Mouse (Mus musculus): ENCODE measurements around the gene Aldh3b3.
"Not testable (repeated sequence)": the region's sequence is repeated elsewhere in the genome, so short reads cannot be mapped to it uniquely, and the experiment has no call there.

The Aldh3b3 gene

GRCm38 (mm10) chr19:3935896-3936850 is 22.3 kb upstream of the Aldh3b3 start:
- peak; percentile 38 to 56 for DNase-seq

DNA sequence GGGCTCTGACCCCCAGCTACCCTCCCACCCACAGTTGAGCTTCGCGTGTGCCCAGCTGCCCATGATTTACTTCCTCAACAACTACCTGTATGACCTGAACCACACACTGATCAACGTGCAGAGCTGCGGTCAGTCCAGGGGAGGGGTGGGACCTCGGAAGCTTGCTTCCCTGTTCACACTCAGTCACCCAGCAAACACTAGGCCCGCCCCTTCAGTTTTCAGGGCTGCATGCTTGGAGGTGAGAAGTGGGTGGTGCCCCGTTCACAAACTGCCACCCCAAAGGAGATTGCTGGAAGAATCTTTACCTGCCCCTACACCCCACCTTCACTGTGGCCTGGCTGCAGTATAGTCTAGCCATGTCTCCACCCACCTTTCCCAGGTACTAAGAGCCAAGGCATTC is 16.1 kb upstream of the Aldh3b3 start:
- DNase-seq = no peak

- DNase-seq = no peak
These were observed 15.3 kb upstream of the Aldh3b3 start for GRCm38 (mm10) chr19:3942986-3943735.

- DNase-seq = no peak
These were observed 12.4 kb upstream of the Aldh3b3 start for GRCm38 (mm10) chr19:3945872-3946564.

GRCm38 (mm10) chr19:3946715-3947114 is 11.7 kb upstream of the Aldh3b3 start:
- peak; percentile 69 to 82 for DNase-seq

DNA sequence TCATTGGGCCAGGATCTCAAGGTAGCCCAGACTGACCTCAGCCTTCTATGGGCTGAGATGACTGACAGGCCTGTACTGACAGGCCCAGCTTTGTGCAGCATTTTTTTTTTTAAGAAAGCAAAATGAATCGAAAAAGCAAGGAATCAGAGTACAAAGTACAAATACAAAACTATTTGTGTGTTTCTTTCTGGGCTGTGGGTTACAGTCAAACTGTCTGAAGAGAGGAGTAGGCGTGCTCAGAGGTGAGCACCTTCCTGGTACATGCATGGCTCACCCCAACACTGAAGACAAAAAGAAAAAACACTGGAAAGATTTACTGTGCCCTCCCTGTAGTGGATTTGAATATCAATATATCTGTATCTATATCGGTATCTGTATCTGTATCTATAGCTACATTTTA is 10.6 kb upstream of the Aldh3b3 start:
- DNase-seq = no peak

DNA sequence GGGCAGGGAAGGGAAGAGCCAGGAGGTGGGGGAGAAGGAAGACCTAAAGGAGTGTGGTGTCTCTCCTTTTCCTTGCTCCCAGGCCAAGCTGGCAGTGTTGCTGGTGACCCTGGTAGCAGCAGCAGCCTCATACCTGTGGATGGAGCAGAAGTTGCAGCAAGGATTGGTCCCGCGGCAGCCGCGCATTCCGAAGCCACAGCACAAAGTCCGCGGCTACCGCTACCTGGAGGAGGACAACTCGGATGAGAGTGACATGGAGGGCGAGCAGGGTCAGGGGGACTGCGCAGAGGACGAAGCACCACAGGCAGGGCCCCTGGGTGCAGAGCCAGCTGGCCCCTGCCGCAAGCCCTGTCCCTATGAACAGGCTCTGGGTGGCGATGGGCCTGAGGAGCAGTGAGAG is 9.9 kb upstream of the Aldh3b3 start:
- no peak for DNase-seq

GRCm38 (mm10) chr19:3950331-3950730 is 8.1 kb upstream of the Aldh3b3 start:
- DNase-seq = no peak

GRCm38 (mm10) chr19:3951461-3951860 is 7.0 kb upstream of the Aldh3b3 start:
- no peak for DNase-seq

- DNase-seq = no peak
These were observed 6.3 kb upstream of the Aldh3b3 start for GRCm38 (mm10) chr19:3952099-3952498.

- DNase-seq = no peak
These were observed 3.4 kb upstream of the Aldh3b3 start for GRCm38 (mm10) chr19:3955033-3955432.

- peak; percentile 39 to 43 for DNase-seq
These were observed 2.6 kb upstream of the Aldh3b3 start for GRCm38 (mm10) chr19:3955804-3956203.

DNA sequence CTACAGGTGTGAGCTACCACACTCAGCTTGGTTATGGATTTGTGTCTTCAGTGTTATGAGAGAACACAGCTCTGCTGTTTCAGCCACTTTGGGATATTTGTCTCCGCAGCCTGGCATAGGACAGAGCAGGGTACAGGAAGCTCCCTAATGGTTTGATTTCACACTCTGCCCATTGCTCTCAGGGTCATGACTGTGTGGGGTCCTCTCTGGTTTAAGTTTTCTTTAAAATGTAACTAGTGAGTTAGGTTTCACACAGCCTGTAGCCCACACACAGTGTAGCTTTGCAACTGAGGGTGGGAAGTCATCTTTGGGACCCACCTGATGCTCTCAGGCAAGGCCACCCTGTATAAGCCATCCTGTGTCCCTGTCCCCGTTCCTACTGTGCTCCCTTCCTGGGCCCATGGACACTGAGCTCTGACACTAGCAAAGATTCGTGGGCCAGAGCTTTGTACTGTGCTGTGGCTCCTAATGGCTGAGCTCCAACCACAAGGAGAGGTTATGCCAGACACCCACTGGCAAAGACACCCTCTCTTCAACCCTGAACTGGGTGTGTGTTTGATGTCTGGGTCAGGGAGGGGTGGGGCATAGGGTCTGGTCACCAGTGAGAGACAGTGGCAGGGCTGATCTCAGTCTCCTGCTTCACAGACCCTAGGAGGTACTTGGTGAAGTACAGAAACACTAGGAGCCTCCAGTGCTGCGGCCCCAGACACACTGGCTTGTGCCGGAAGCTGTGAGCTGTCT is 979 bp upstream of the Aldh3b3 start:
- not testable (repeated sequence) for DNase-seq

DNA sequence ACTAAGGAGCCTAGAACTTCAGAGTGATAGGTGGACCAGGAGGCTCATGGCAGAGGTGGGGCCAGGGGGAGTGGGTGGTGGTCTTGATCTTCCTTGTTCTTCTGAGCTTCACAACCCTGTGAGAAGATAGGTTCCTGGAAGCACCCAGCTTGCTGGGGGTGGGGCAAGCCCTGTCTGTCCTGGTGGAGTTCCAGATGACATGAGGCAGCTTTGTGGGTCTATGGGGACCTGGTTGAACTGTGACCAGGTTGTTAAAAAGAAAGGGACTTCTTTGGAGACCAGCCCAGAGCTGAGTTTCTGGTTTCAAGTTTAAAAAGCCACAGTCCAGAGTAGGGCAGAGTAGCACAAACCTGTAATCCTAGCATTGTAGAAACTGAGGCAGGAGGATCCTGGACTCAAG is 585 bp downstream of the Aldh3b3 start:
- no peak for DNase-seq

GRCm38 (mm10) chr19:3960211-3960610 is 1.8 kb downstream of the Aldh3b3 start:
- no peak for DNase-seq

DNA sequence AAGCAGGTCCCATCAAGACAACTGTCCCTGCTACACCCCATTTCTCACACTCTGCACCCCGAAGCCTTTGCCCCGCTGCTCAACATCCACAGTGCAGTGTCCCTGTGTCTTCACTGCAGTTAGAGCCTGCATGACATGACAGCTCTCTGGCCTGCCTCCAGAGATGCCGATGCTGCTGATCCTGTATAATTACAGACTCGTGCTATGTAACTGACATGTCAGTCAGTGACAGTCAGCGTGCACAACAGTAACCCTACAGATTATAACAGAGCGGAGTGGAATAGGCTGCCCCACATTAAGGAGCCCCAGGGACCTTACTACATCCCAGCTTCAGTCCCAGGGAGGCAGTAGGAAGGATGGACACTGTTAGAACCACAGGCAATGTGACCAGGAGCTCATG is 3.4 kb downstream of the Aldh3b3 start:
- DNase-seq = not testable (repeated sequence)

DNA sequence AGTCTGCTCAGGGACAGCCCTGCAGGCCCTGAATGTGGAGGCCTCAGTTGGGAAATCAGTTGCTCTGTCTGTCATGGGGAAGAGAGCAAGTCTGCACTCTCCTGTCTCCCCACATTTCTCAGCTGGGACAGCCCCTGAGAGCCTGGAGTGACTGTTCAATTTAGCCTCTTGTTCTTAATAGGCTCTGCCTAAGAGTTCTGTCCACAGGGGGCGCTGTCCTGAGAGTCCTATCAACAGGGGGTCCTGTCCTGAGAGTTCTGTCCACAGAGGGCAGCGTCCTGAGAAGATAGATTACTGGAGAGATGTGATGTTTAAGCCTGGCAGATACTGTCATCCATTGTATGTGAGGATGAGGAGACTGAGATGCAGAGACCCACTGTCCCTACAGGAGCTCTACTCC is 4.0 kb downstream of the Aldh3b3 start:
- no peak for DNase-seq

DNA sequence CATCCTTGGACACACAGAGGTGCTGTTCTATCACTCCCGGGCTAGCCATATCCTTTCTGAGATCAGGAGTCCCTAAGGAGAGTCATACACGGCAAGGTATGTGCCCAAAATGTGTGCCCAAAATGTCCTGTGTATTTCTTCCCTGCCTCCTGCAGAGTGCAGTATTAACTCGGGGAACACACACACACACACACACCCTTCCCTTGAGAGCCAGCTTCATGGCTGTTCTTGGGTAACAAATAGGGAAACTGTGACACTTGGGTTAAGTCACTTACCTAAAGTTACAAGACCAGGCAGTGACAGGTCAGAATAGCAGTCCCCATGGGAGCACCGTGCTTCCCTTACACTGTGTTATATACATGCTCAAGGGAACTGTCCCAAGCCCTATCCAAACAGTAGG is 5.6 kb downstream of the Aldh3b3 start:
- no peak for DNase-seq

DNA sequence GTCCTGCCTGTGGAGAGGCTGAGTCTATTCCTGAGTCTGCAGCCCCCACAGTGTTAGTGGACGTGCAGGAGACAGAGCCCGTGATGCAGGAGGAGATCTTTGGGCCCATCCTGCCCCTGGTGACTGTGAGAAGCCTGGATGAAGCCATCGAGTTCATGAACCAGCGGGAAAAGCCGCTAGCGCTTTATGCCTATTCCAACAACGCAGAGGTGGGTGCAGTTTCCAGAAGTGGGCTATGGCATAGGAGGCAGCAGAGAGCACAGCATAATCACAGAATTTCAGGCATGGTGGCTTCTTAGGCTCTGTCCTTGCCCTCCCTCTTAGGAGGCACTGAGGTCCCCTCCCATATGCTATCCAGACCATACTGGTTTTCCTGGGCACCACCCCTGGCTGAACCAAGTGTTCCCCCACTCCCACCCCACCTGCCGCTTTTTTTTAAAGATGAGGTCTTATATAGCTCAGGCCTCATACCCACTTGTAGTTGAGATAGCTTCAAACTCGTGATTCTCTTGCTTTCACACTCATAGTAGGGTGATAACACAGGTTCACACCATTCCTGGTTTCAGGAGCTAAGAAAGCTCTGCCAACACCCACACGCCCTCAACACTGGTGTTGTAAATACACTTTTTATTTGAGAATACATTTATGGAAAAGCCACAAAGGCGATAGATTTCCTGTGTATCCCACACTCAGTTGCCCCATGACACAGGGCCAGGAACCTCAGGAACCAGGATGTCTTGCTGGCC is 8.1 kb downstream of the Aldh3b3 start:
- DNase-seq = no peak

DNA sequence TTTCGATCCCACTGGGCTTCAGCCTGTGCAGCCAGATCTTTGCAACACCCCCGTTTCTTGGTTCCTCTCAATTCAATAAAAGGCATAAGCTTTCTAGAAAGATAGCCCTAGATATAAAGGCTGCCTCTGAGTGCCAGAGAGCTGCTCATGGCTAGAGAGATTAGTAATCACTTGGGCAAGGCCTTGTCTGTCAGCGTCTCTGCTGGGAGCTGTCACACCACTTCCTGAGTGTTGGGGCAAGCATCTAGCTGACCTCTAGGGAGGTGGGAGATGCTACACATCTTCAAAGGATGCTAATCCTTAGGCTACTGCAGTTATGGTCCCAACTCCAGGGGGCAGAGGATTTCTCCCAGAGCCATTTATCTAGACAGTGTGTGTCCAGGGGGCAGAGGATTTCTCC is 8.8 kb downstream of the Aldh3b3 start:
- no peak for DNase-seq

- DNase-seq = no peak
These were observed 13.8 kb downstream of the Aldh3b3 start, which contains the start of gene Aldh3b2 for GRCm38 (mm10) chr19:3972229-3972628. Gene Aldh3b2, plus strand, starts transcription at chr19:3972328.

DNA sequence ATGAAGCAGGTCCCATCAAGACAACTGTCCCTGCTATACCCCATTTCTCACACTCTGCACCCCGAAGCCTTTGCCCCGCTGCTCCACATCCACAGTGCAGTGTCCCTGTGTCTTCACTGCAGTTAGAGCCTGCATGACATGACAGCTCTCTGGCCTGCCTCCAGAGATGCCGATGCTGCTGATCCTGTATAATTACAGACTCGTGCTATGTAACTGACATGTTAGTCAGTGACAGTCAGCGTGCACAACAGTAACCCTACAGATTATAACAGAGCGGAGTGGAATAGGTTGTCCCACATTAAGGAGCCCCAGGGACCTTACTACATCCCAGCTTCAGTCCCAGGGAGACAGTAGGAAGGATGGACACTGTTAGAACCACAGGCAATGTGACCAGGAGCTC is 16.2 kb downstream of the Aldh3b3 start:
- not testable (repeated sequence) for DNase-seq

All from cerebellum, postnatal 25 days (tissue).